ENCODE assay signal across 8 mouse cellular contexts in genomic region chr11:82389396-82390291, GRCm38 (mm10). TPM values are rescaled to one million over a fixed set of nuclear protein-coding genes. Genes with fewer than 3 reads are reported as not detected.
DNase-seq lines count a peak whose midpoint lies in the region; ATAC-seq and TF ChIP-seq lines count a peak whose summit lies in the region.
"Had no signal": no experiment of that assay in that cellular context is flagged by ENCODE, and none has a peak within 500 bp of the region (broad histone marks: within the 10 kb centered on the region; RNA-seq: fewer than 3 reads in every experiment).

No protein-coding gene starts in this region.

- H3K27me3 ChIP-seq in lung, embryonic 14.5 days (ENCODE audit: insufficient read depth, low read length) = peaks cover 73% of the 10 kb centered on the region
- H3K27me3 ChIP-seq in forebrain, embryonic 12.5 days = peaks cover 82% of the 10 kb centered on the region
- H3K27me3 ChIP-seq in neural tube, embryonic 15.5 days (replicated peaks) = peaks cover 29% of the 10 kb centered on the region

- H3K4me2 ChIP-seq in lung, embryonic 14.5 days = peak overlapping the region; percentile 89
- peak overlapping the region; percentile 98 for H3K4me2 ChIP-seq in forebrain, embryonic 12.5 days
- H3K4me2 ChIP-seq in neural tube, embryonic 15.5 days = peak overlapping the region; percentile 98

- peak overlapping the region; percentile 50 for H3K4me3 ChIP-seq in lung, embryonic 14.5 days (ENCODE audit: low read depth, low read length)
- peak overlapping the region; percentile 62 for H3K4me3 ChIP-seq in forebrain, embryonic 12.5 days (replicated peaks)
- H3K4me3 ChIP-seq in neural tube, embryonic 15.5 days (replicated peaks) = peak overlapping the region; percentile 73
- H3K4me3 ChIP-seq: erythroblast, embryonic 14.5 days had no signal

- no peak for TF ChIP-seq CTCF in lung, embryonic 14.5 days (IDR thresholded peaks at IDR 0.05; ENCODE audit: low read depth)

- no peak overlapping the region for H3K27ac ChIP-seq in lung, embryonic 14.5 days (ENCODE audit: low read depth)
- H3K27ac ChIP-seq in forebrain, embryonic 12.5 days = no peak overlapping the region
- H3K27ac ChIP-seq in neural tube, embryonic 15.5 days (replicated peaks) = peak overlapping the region; percentile 79

- H3K4me1 ChIP-seq in lung, embryonic 14.5 days (ENCODE audit: insufficient read depth) = no peaks in the 10 kb centered on the region
- H3K4me1 ChIP-seq in forebrain, embryonic 12.5 days = peaks cover 32% of the 10 kb centered on the region
- H3K4me1 ChIP-seq in neural tube, embryonic 15.5 days = peaks cover 57% of the 10 kb centered on the region

- 1% methylated on average over 64 of the region's 69 CpGs for WGBS in lung, embryonic 14.5 days
- under 1% methylated on average over 63 of the region's 69 CpGs for WGBS in forebrain, embryonic 12.5 days
- WGBS in neural tube, embryonic 15.5 days = 1% methylated on average over 69 of the region's 69 CpGs

- ATAC-seq in lung, embryonic 14.5 days (ENCODE audit: insufficient read depth) = peak; percentile 61
- ATAC-seq in forebrain, embryonic 12.5 days (ENCODE audit: low FRiP score) = peak; percentile 63
- peak; percentile 22; the same call in 1 of the 2 replicates for ATAC-seq in neural tube, embryonic 15.5 days (ENCODE audit: low FRiP score)

- DNase-seq in lung, embryonic 14.5 days = peak; percentile 63
- DNase-seq in lung, postnatal 14 days = no peak
- peak; percentile 59 to 65 for DNase-seq in cerebellum, postnatal 14 days
- DNase-seq in left cerebral cortex, postnatal 4 days = peak; percentile 61
- DNase-seq in spleen, postnatal 36 days (ENCODE audit: low spot score in 2 of 2) = no peak

- no peaks in the 10 kb centered on the region for H3K9me3 ChIP-seq in lung, embryonic 14.5 days (ENCODE audit: low read depth, low read length)
- no peaks in the 10 kb centered on the region for H3K9me3 ChIP-seq in forebrain, embryonic 12.5 days
- H3K9me3 ChIP-seq in neural tube, embryonic 15.5 days (replicated peaks) = no peaks in the 10 kb centered on the region

- peak overlapping the region; percentile 36 for H3K9ac ChIP-seq in lung, embryonic 14.5 days
- H3K9ac ChIP-seq in forebrain, embryonic 12.5 days = peak overlapping the region; percentile 68
- peak overlapping the region; percentile 73 for H3K9ac ChIP-seq in neural tube, embryonic 15.5 days (replicated peaks)

- intact Hi-C loops in left cerebral cortex, postnatal 4 days (cut with DNase I) = loop anchor here (5.0 to 10.0 kb wide), 2 partner anchors 152 to 225 kb away; no protein-coding TSS in a partner anchor

- no peaks in the 10 kb centered on the region for H3K36me3 ChIP-seq in lung, embryonic 14.5 days (ENCODE audit: insufficient read depth)
- no peaks in the 10 kb centered on the region for H3K36me3 ChIP-seq in forebrain, embryonic 12.5 days (replicated peaks)
- H3K36me3 ChIP-seq in neural tube, embryonic 15.5 days = no peaks in the 10 kb centered on the region

RNA-seq across cellular contexts. Expression of gene Tmem132e, which starts 0.9 kb away (rescaled TPM):
- 0.33 and 0.38 TPM in 2 replicates for polyA plus RNA-seq in lung, embryonic 14.5 days (2014; fragmentation: Nextera tagmentation; extraction: Ambion mirVana)
- 0.85 and 0.88 TPM in 2 replicates for polyA plus RNA-seq in forebrain, embryonic 12.5 days (2016; fragmentation: Nextera tagmentation; extraction: Ambion mirVana)
- total RNA-seq in left cerebral cortex, postnatal 4 days (2021) = 10 to 100 TPM; 16.0 to 16.8 TPM
- polyA plus RNA-seq in neural tube, embryonic 15.5 days (2015; fragmentation: Nextera tagmentation; extraction: Ambion mirVana) = 5.1 and 5.7 TPM in 2 replicates
- polyA plus RNA-seq: erythroblast, embryonic 14.5 days had no signal

Comparison
In these comparisons a context has a peak if more than half of its experiments do, and no peak if none do; other contexts are left out.
1. DNase-seq: peak in lung, embryonic 14.5 days (single experiment), cerebellum, postnatal 14 days (2 of 2) and left cerebral cortex, postnatal 4 days (single experiment); none in lung, postnatal 14 days (single experiment) and spleen, postnatal 36 days (0 of 2).
2. Peak in every context shown above with its lines, with median percentiles within 50 percentile points of each other: ATAC-seq, H3K4me2 ChIP-seq, H3K4me3 ChIP-seq and H3K9ac ChIP-seq.